Mouse (Mus musculus): Measurements from ENCODE around the gene Cables2.

The Cables2 gene

DNA sequence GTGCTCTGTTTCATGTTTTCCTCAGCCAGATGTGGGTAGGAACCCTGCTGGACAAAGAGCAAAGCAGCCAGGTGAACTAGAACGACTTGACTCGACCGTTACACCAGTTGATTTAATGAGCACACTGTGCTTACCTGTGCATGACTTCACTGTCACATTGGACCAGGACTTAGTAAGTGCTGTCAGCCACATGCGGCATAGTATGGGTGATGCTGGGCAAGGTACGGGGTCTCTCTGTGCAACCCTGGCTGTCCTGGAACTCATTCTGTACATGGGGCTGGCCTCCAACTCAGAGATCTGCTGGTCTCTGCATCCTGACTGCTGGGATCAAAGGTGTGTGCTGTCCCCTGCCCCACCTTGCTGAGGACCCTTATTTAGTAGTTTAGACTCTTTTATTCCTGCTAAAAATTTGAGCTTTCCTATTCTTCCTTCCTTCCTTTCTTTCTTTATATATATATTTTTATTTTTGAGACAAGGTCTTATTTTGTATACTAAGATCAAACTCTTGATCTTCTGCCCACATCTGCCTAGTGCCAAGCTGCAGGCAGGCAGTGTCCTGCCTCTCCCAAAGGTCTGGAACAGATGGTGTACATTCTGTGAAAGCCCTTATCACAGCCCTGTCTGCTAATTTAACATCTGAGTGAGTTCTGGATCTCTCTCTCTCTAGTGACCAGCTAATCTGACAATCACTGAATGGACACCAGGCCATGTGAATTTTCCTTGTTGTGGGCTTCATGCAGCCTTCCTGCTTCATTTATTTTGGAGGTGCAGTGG, 18.7 kb downstream of the Cables2 start:
- no peak for DNase-seq

DNA sequence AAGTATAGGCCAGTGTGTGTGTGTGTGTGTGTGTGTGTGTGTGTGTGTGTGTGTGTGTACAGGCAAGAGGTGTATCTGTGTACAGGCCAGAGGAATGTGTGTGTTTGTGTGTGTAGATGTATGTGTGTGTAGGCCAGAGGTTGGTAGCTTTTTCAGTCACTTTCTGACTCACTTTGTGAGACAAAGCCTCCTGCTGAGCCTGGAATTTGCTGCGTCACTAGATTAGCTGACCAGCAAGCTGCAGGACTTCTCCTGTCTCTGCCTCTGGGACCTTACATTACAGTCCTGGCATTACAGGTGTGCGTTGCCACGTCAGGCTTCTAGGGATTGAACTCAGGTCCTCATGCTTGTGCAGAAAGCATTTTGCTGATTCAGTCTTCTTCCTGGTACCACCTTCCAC, 21.5 kb downstream of the Cables2 start:
- no peak for DNase-seq

DNA sequence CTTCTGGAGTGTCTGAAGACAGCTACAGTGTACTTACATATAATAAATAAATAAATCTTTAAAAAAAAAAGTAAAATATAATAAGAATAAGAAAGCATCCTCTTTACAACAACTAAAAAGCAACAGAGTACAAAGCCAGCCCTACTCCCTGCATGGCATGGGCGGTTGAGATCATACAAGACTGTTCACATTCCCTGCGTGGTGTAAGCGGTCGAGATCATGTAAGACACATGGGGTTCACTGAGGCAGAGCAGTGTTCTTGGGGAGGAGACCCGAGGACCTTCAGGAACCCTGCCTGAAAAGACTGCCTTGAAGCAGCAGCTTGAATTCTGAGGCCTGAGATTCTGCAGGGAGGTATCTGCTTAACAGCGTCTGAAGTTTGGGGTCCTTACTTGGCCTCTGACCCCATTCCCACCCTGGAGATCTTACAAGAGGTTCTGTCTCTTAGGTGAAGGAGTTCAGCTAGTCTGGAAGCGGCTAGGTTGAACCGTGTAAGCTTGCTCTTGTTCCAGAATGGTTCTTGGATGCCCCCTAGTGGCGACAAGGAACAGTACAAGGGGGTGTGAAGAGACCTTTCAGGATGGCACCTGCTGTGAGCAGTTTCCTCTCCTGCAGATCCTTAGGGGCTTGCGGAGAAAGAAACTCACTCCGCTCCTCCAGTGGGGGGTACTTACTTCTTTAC, 22.2 kb downstream of the Cables2 start:
- DNase-seq = peak; percentile 41 to 52

DNA sequence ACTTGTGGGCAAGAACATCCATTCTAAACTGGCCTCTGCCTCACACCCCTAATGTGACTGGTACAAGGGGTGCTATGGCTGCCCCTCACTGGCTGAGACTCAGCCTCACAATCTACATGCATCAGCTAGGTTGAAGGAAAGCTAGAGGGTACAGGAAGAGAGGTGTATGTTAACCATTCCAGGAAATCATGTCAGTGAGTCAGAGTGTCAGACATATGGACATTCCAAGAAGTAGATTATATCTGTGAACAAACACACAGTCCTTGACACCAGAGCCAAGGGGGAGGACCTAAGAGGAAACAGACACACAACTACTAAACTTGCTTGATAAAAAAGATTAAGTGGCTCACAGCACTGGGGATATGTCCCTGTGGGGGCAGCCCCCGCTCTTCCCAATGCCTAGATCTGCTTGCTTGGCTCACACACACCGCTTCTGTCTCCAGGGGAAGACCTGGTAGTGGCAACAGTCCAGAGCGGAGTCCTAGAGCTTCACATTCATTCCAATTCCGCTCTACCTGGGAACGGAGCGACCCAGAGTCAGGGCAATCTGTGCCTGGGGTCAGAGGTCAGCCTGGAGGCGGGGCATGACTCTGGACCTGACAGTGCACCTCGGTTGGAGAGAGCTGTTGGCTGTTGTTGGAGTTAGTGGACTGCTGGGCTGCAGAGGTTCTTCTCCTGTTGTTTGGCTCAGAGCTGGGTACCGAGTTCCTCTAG, 24.2 kb downstream of the Cables2 start:
- DNase-seq = no peak

- DNase-seq = no peak
Observed at GRCm38 (mm10) chr2:180247916-180248315, 25.4 kb downstream of the Cables2 start.

- no peak for DNase-seq
Observed at GRCm38 (mm10) chr2:180243108-180243507, 30.2 kb downstream of the Cables2 start.

DNA sequence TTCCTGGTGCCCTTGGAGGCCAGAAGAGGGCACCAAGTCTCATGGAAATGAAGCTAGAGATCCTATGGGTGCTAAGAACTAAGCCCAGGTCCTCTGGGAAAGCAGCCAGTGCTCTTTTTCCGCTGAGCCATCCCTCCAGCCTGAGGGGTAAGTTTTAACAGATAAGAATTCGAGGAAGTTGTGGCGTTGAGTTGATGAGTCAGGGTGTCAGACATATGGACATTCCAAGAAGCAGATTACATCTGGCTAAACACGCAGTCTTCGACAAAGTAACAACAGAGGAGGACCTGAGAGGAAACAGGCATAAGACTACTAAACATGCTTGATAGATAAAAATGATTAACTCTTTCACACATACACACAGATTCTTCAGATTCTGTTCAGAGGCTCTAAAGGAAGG, 34.7 kb downstream of the Cables2 start:
- DNase-seq = no peak

GRCm38 (mm10) chr2:180237601-180238345, 35.5 kb downstream of the Cables2 start:
- DNase-seq = no peak

- DNase-seq = no peak
Observed at GRCm38 (mm10) chr2:180236930-180237329, 36.4 kb downstream of the Cables2 start.

DNA sequence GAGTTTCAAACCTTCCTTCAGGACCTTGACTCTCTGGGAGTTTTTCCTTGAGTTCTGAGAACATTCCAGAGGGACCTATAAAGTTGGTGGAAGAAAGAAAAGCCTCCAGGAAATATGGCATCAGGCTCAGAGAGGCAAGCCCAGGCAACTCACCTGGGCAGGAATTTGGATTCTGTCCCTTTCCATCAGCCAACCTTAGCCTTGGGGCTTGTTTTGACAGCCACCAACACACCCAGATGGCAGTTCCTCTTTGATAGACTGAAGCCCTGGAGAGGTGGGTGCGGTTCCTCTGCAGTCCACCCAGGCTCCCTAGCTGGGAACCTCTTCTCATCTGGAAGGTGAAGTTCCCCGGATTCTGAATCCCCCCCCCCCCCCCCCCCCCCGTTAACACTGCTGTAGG, 36.8 kb downstream of the Cables2 start:
- DNase-seq = no peak

DNA sequence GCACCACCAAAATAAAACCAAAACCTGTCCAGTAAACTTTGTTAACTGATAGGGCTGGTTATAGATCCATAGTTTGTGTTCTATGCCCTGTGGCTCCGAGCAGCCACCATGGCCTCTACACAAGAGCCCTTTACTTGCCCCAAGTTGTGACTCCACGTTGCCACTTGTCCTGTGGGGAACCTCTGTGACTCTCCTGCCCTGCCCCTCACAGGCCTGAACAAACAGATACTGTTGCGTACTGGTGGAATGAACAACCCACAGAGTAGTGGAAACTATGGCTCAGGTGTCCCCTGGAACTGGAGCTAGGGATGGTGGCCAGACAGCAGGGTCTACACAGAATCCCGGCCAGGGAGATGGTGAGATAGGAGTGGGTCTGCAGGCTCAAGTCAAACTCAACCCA, 37.5 kb downstream of the Cables2 start:
- no peak for DNase-seq

GRCm38 (mm10) chr2:180234980-180235379, 38.3 kb downstream of the Cables2 start:
- no peak for DNase-seq

DNA sequence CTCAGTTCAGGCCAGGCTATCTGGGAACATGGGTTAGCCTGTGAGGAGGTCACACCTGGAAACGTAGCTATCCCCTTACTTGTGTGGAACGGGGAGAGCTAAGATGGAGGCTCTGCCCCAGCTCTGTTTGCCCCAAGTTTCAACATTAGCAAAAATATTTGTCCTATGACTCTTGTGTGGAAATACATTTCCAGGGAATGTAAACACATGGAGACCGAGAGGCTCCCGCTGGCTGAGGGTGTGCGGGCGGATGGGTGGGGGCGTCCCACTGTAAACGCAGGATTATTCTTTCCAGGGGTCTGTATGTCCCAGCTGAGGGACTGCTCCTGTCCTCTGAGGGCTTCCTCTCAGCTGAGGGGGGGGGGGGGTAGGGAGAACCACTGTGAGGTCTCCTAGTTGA, 38.9 kb downstream of the Cables2 start:
- no peak for DNase-seq

GRCm38 (mm10) chr2:180233101-180233904, 40.0 kb downstream of the Cables2 start:
- no peak for DNase-seq

GRCm38 (mm10) chr2:180230482-180230881, 42.8 kb downstream of the Cables2 start:
- no peak for DNase-seq

DNA sequence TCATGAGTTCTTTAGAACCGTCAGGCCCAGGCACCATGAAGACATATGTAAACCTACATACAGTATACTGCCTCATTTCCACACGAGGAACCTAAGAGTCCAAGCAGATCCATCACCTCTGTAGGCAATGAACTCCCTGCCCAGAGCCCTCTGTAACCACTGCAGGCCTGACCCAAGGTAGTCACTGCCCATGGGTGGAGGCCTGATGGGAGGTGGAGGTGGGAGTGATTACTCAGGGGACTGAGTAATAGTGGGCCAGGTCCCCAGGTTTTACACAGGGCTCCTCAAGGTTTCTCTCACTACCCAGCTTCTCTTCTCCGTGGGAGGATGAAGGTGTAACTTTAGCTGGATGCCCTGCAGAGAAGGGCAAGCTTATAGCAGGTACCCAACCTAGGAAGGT, 44.2 kb downstream of the Cables2 start:
- DNase-seq = no peak

DNA sequence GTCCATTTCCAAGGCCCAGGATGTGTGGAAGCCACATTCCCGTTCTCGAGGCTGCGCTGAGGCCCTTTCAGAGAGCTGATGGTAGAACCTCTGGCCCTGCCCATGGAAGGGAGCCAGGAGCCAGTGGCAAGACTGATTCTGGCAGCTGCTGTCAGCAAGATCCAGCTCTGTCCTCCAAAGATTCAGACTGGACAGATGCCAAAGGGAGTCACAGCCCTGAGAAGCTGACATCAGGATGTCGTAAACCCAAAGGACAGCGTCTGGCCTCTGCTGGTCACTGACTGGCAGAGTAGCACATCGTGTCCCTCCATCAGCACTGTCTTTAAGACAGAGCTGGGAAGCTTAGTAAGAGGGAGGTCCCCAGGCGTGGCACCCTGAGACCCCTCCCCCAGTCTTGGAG, 44.7 kb downstream of the Cables2 start:
- DNase-seq = no peak

DNA sequence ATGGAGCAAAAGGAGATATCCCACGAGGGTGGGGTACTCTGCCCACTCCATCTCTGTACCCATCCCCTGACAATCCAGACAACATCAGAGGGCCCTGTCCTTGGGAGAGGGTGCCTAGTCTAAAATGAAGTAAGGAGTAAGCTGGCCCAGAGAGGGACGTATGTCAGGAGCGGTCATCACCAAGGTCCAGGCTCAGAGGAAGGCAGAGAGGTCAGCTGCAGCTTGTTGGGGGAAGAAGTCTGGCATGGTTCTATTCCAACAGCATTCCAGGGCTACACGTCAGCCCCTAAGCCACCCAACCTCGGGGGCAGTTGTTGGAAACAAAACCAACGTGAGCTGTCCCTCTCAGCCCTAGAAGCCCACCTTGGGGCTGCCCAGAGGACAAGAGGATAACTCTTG, 45.2 kb downstream of the Cables2 start:
- DNase-seq = no peak

DNA sequence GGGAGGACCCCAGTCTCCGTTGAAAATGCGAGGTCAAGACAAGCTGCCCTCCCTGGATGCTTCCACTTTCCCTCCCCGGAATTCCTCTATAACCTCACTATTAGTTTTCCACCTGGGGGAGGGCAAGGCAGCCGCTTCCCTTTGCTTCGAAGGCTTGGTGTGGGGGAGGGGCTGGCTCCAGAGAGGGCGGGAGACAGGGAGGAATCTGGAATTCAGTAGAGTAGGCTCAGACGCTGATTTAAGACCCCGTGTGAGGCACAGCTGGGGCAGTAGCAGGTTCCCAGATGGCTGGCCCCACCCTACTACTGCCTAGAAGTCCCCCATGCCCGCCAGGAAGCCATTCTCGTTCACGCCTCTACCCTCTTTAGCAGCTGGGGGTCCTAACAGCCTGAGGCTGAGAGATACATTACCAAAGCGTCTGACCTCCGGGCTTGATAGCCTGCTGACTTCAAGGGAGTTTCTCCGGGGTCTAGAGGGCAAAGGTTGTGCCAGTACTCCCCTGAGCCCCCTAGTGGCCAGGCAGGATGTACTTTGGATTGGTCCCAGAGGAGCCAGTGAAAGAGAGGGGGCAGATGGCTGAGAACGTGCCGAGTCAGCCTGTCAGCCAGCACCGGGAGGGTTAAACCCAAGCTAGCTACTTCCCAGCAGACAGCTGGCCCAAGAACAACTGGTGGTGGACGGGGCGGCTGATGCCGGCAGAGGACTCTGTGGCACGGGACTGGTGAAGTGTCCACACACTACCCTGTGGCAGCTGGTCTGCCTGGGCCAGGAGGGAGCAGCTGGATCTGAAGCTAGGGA, 45.8 kb downstream of the Cables2 start:
- DNase-seq = no peak

- no peak for DNase-seq
Observed at GRCm38 (mm10) chr2:180225762-180226378, 47.4 kb downstream of the Cables2 start, which contains the start of gene Lama5. Gene Lama5 (minus strand): TSS chr2:180225859.

Data from thymus, adult 18-20 months (tissue).